Mouse (Mus musculus): ENCODE results near the gene Phldb1.

Gene Phldb1

GRCm38 (mm10) chr9:44726431-44727146 is 8.4 kb downstream of the Phldb1 start:
- no peak for ATAC-seq (ENCODE audit: low TSS enrichment)

GRCm38 (mm10) chr9:44724665-44725064 is 10.3 kb downstream of the Phldb1 start:
- ATAC-seq (ENCODE audit: low TSS enrichment): no peak

- 0 out of 2 replicates have a peak, but pooled peaks have one; percentile 25 for ATAC-seq (ENCODE audit: low TSS enrichment)
These were observed 10.8 kb downstream of the Phldb1 start for GRCm38 (mm10) chr9:44724223-44724622.

GRCm38 (mm10) chr9:44723521-44724041 is 11.4 kb downstream of the Phldb1 start:
- no peak for ATAC-seq (ENCODE audit: low TSS enrichment)

GRCm38 (mm10) chr9:44723008-44723407 is 12.0 kb downstream of the Phldb1 start:
- ATAC-seq (ENCODE audit: low TSS enrichment): no peak

GRCm38 (mm10) chr9:44722575-44722974 is 12.4 kb downstream of the Phldb1 start:
- no peak for ATAC-seq (ENCODE audit: low TSS enrichment)

- no peak for ATAC-seq (ENCODE audit: low TSS enrichment)
These were observed 13.2 kb downstream of the Phldb1 start for GRCm38 (mm10) chr9:44721877-44722186.

- ATAC-seq (ENCODE audit: low TSS enrichment): peak; percentile 65
These were observed 13.7 kb downstream of the Phldb1 start for GRCm38 (mm10) chr9:44721154-44721876.

- no peak for ATAC-seq (ENCODE audit: low TSS enrichment)
These were observed 14.4 kb downstream of the Phldb1 start for GRCm38 (mm10) chr9:44720358-44721153.

- ATAC-seq (ENCODE audit: low TSS enrichment): no peak
These were observed 15.2 kb downstream of the Phldb1 start for GRCm38 (mm10) chr9:44719632-44720357.

GRCm38 (mm10) chr9:44718937-44719631 is 15.9 kb downstream of the Phldb1 start:
- no peak for ATAC-seq (ENCODE audit: low TSS enrichment)

- ATAC-seq (ENCODE audit: low TSS enrichment): 0 out of 2 replicates have a peak, but pooled peaks have one; percentile 26
These were observed 17.2 kb downstream of the Phldb1 start for GRCm38 (mm10) chr9:44717822-44718242.

GRCm38 (mm10) chr9:44716997-44717821 is 17.8 kb downstream of the Phldb1 start:
- no peak for ATAC-seq (ENCODE audit: low TSS enrichment)

- ATAC-seq (ENCODE audit: low TSS enrichment): no peak
These were observed 19.2 kb downstream of the Phldb1 start for GRCm38 (mm10) chr9:44715705-44716362.

- no peak for ATAC-seq (ENCODE audit: low TSS enrichment)
These were observed 19.9 kb downstream of the Phldb1 start for GRCm38 (mm10) chr9:44715109-44715508.

GRCm38 (mm10) chr9:44713574-44713973 is 21.4 kb downstream of the Phldb1 start:
- ATAC-seq (ENCODE audit: low TSS enrichment): no peak

- no peak for ATAC-seq (ENCODE audit: low TSS enrichment)
These were observed 21.9 kb downstream of the Phldb1 start for GRCm38 (mm10) chr9:44713080-44713479.

GRCm38 (mm10) chr9:44711602-44712001 is 23.4 kb downstream of the Phldb1 start:
- ATAC-seq (ENCODE audit: low TSS enrichment): no peak

- ATAC-seq (ENCODE audit: low TSS enrichment): no peak
These were observed 24.8 kb downstream of the Phldb1 start for GRCm38 (mm10) chr9:44710213-44710612.
